Mouse (Mus musculus): Measurements from ENCODE around the gene Pomp.

The Pomp gene

GRCm38 (mm10) chr5:147898968-147899549 is 38.8 kb downstream of the Pomp start:
- DNase-seq (ENCODE audit: low spot score in 2 of 2) = no peak

GRCm38 (mm10) chr5:147902008-147902757 is 41.9 kb downstream of the Pomp start:
- no peak for DNase-seq (ENCODE audit: low spot score in 2 of 2)

- no peak for DNase-seq (ENCODE audit: low spot score in 2 of 2)
These were observed 42.9 kb downstream of the Pomp start for GRCm38 (mm10) chr5:147903166-147903565.

GRCm38 (mm10) chr5:147907144-147907543 is 46.9 kb downstream of the Pomp start:
- no peak for DNase-seq (ENCODE audit: low spot score in 2 of 2)

GRCm38 (mm10) chr5:147907851-147908250 is 47.6 kb downstream of the Pomp start:
- no peak for DNase-seq (ENCODE audit: low spot score in 2 of 2)

GRCm38 (mm10) chr5:147910807-147911509 is 50.7 kb downstream of the Pomp start:
- no peak for DNase-seq (ENCODE audit: low spot score in 2 of 2)

- DNase-seq (ENCODE audit: low spot score in 2 of 2) = no peak
These were observed 51.5 kb downstream of the Pomp start for GRCm38 (mm10) chr5:147911744-147912143.

- DNase-seq (ENCODE audit: low spot score in 2 of 2) = no peak
These were observed 53.1 kb downstream of the Pomp start for GRCm38 (mm10) chr5:147913241-147913842.

GRCm38 (mm10) chr5:147915038-147915566 is 54.8 kb downstream of the Pomp start:
- no peak for DNase-seq (ENCODE audit: low spot score in 2 of 2)

- DNase-seq (ENCODE audit: low spot score in 2 of 2) = no peak
These were observed 55.9 kb downstream of the Pomp start for GRCm38 (mm10) chr5:147916171-147916570.

- no peak for DNase-seq (ENCODE audit: low spot score in 2 of 2)
These were observed 58.0 kb downstream of the Pomp start for GRCm38 (mm10) chr5:147918044-147918846.

GRCm38 (mm10) chr5:147924621-147925020 is 64.4 kb downstream of the Pomp start:
- no peak for DNase-seq (ENCODE audit: low spot score in 2 of 2)
